Mouse (Mus musculus) NIH3T3 (cell line): ENCODE results near the gene Ccdc47.

Experiments
- DNase-seq: peaks from one replicate; pipeline ENCODE4 v3.0.0-alpha.2; 2012; ENCODE audit warnings: low read depth

Gene Ccdc47

DNA sequence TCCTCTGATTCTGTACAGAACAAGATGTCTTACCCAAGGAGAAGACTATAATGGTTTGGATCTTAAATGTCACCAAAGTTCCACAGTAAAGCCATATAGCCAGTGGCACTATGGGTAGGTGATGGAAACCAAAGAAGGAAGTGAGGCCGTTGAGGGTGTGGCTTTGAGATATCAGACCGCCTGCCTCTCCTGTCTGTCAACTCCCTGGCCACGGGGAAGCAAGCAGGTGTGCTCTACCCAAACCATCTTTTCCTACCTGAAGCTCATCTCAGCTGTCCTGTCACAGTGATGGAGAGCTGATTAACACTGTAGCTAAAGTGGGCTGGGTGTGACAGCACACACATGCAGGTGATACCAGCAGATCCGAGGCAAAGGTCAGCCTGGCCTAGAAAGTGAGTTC lies 17.9 kb downstream of the Ccdc47 start:
- no peak for DNase-seq

GRCm38 (mm10) chr11:106195341-106195740 lies 20.8 kb downstream of the Ccdc47 start:
- DNase-seq = peak; percentile 78

- DNase-seq = peak; percentile 9
Observed at GRCm38 (mm10) chr11:106194891-106195290, 21.3 kb downstream of the Ccdc47 start.

- DNase-seq = no peak
Observed at GRCm38 (mm10) chr11:106194155-106194541, 22.0 kb downstream of the Ccdc47 start.

GRCm38 (mm10) chr11:106193371-106194154 lies 22.6 kb downstream of the Ccdc47 start:
- peak; percentile 99 for DNase-seq

DNA sequence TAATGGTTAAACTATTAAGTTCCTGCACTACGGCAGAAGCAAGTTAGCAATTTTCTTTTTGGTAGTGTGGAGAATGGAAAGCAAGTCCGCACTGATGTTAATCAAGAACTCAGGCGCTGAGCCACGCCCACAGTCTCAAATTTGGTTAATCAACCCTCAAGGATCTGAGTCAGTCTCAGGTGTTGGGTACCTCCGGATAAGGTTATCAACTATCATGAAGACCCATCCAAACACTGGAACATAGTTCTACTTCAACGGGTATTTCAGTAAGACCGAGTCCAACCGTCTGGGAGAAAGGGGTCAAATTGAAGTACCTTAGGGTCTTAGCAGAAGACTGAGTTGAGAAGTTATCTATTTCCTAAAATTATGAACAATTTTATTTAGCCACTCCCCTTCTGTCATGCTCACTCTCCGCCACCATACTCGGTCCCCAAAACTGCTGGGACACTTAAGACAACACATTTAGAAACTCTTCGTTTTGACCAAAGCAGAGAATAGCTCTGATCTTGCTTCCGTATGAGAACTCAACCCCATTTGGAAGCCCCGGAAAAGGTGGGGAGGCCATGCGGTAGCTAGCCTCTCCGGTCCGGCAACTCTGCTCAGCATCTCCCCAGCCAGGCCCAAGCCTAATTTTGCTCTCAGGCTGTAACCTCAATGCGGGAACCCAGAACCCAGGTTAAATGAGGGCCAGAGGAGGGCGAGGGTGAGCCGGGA lies 23.3 kb downstream of the Ccdc47 start:
- no peak for DNase-seq

DNA sequence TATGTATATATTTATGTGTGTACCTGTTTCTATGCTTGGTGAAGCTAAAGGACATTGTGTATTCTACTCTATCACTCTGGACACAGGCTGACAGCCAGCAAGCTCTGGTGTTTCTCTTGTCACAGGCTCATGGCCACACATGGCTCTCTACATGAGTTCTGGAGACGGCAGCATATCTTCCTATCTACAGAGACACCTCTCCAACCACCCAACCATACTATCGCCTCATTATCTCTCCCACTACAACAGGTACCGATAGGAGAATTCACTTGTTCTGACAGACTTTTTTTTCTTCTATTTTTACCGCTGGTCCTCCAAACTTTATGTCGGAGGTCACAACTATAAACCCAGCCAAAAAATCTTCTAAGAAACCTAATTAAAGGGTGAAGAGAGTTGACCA lies 23.9 kb downstream of the Ccdc47 start:
- no peak for DNase-seq

GRCm38 (mm10) chr11:106191716-106192115 lies 24.4 kb downstream of the Ccdc47 start:
- no peak for DNase-seq

DNA sequence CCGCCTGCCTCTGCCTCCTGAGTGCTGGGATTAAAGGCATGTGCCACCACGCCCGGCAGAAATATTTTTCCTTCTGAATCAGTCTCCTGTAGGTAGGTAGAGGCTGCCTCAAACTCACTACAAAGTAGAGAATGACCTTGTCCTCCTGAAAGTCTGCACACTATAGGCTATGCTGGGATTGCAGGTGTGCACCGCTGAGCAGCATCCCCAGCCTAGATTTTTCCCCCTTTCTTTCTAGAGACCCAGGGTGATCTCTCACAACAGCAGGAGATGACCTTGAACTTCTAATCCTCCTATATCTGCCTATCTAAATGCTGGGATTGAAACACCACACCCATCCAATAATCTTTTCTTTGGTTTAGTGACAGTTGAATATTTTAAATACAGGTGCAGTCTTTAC lies 28.8 kb downstream of the Ccdc47 start:
- no peak for DNase-seq

- DNase-seq = no peak
Observed at GRCm38 (mm10) chr11:106180449-106180801, 35.7 kb downstream of the Ccdc47 start.

DNA sequence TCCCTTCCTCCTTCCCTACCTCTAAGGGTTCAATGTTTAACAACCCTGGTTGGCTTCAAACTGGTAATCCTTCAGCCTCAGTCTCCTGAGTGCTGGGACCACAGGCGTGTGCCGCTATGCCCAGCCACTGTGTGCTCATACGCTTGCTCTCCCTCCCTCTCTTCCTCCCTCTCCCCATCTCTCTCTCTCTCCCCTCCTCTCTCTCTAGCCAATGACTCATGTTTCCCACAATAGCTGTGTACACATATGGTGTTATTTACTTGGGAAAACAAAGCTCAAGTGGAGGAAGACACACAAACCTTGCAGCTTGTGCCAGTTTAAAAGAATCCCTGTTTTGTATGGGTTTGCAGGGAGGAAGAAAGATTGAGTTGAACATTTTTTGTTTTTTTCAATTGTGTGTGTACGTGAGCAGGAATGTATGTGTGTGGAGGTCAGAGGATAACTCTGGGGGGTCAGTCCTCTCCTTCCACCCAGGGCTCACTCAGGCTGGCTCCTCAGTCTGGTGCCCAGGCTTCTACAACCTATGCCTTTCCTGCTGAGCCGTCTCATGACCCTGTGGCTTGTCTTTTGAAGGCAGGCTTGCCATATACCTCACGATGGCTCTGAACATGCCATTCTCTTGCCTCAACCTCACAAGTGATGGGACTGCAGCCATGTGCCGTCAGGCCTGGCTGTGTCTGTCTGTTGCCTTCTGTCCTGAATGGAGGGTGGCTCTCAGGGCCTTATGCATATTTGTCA lies 36.3 kb downstream of the Ccdc47 start:
- peak; percentile 66 for DNase-seq

- peak; percentile 20 for DNase-seq
Observed at GRCm38 (mm10) chr11:106178036-106178782, 37.9 kb downstream of the Ccdc47 start.

DNA sequence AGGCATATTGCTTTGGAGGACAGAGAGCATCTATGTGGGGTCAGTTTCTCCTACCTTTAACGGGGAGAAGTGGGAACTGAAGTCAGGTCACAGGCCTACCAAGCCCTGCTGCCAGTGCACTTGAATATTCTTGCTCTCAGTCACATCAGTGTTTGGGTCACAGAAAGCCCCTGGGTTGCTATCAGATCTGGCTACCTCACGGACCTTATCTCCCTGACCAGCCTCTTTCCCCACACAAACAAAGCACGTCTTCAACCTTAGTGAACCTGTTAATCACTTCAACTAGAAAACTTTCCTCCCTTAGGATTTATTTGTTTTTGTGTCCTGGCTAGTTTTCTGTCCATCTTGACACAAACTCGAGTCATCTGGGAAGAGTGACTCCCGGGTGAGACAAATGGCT lies 39.8 kb downstream of the Ccdc47 start:
- no peak for DNase-seq

GRCm38 (mm10) chr11:106175081-106175480 lies 41.1 kb downstream of the Ccdc47 start:
- peak; percentile 67 for DNase-seq

- DNase-seq = peak; percentile 74
Observed at GRCm38 (mm10) chr11:106174372-106174771, 41.8 kb downstream of the Ccdc47 start.

DNA sequence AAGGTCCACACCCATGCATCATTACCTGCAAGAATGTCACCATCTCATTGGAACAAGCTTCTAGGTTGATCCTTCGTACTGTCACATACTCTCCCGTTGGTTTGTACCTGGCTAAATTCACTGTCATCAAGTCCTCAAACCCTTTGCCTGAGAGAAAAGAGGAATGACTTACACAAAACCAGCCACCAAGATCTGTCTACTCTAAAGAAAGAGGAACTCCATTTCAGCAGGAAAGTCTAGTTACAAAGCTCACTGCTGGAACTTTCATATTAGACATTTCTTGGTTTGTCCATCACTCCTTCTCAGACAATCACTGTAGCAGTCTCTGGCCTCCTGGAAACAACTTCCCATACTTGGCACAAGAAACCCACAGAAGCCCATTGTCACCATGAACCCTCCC lies 42.9 kb downstream of the Ccdc47 start:
- no peak for DNase-seq

DNA sequence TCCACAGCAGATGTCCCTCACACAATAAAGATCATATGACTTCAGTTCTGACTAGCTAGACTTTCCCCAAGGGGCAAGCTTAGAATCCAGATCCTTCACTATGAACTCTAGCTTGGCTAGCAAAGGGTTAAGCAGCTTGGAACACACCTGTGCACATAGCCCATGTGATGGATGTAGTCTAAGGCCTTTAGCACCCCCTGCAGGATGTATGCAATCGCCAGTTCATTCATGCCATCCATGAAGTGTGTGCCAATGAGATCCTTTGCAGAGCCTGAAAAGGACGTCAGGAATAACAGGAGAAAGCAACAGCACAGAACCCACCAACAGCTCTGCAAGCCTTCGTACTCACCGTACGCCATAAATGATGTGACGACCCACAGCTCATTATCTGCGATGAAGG lies 45.3 kb downstream of the Ccdc47 start:
- DNase-seq = no peak

DNA sequence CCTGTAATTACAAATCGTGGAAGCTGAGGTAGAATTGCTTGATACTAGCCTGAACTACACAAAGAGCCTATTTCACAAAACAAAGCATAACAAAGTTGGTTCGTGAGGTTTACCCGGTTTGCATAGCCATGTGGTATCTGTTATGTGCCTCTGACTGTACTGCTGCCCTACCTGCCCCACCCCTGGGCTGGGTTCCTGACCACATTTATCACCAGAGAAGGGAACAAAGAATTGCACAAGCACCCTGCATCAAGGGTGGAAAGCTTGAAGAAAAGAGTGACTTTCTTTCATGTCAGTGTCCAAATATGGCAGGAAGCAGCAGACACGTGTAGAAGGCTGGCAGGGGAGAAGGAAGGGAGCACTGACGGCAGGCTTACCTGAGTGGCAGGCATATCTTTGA lies 48.7 kb downstream of the Ccdc47 start:
- DNase-seq = peak; percentile 66

- no peak for DNase-seq
Observed at GRCm38 (mm10) chr11:106164601-106165180, 51.5 kb downstream of the Ccdc47 start.

GRCm38 (mm10) chr11:106163546-106163945 lies 52.6 kb downstream of the Ccdc47 start:
- no peak for DNase-seq

- no peak for DNase-seq
Observed at GRCm38 (mm10) chr11:106162237-106162636, 53.9 kb downstream of the Ccdc47 start.
